Mouse (Mus musculus): ENCODE results near the gene Zfyve9. TPM values are rescaled to one million over a fixed set of nuclear protein-coding genes. Genes with fewer than 3 reads are reported as not detected.

The Zfyve9 gene
- polyA plus RNA-seq, 1 experiment = 0.92 TPM

DNA sequence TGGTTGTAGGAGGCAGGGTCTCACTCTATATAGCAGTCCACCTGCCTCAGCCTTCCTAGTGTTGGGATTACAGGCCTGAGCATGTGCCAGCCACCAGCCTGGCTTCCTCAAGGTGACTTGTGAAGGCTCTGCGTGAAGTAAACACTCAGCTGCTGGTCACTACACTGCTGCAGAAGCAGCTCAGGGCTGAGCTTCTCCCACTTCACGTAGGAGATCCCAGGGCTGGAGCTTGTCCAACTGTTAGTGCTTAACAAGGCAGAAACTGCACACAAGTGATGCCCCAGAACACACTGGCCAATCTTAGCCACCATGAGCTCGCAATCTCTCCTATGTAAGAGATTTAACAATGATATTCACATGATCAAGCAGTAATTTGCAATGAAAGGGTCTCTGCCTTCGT, 145.9 kb downstream of the Zfyve9 start:
- 90% methylated on average over 4 of the region's 4 CpGs for WGBS

DNA sequence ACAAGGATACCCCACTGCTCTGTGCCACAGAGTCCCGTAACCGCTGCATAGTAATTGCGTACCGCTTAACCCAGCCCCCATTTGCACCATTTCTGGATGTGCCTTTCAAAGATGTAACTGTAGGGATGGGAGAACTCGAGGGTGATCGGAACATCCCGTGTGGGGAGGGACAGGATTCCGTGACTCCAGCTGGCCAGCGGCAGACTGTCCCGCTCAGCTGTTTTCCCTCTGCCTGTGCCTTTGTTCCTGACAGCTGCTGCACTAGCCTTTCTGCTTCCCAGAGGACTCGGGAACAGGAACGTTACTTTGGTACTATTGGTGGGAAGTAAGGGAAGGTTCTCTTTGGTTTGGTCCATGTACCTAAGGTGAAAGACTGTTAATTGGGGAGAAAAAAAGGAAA, 146.9 kb downstream of the Zfyve9 start:
- TF ChIP-seq CTCF (IDR thresholded peaks at IDR 0.05; ENCODE audit: control insufficient read depth, insufficient read depth, low read length) (no peak), POLR2A (IDR thresholded peaks at IDR 0.05; ENCODE audit: borderline replicate concordance, control insufficient read depth, low read depth, low read length) (no peak)
- Histone ChIP-seq H3K4me1 (ENCODE audit: control insufficient read depth, insufficient read depth, low read length) (no peaks in the 10 kb centered on the region), H3K27ac (ENCODE audit: control insufficient read depth, insufficient read depth, low read depth, low read length, poor library complexity) (no peak overlapping the region), H3K4me3 (replicated peaks; ENCODE audit: control insufficient read depth, low read depth, low read length) (no peak overlapping the region)
- WGBS = 87% methylated on average over 12 of the region's 12 CpGs

More for the DNA sequence above, 145.9 kb downstream of the Zfyve9 start:
- Histone ChIP-seq H3K4me1 (ENCODE audit: control insufficient read depth, insufficient read depth, low read length) (no peaks in the 10 kb centered on the region), H3K4me3 (replicated peaks; ENCODE audit: control insufficient read depth, low read depth, low read length) (no peak overlapping the region), H3K27ac (ENCODE audit: control insufficient read depth, insufficient read depth, low read depth, low read length, poor library complexity) (no peak overlapping the region)
- TF ChIP-seq POLR2A (IDR thresholded peaks at IDR 0.05; ENCODE audit: borderline replicate concordance, control insufficient read depth, low read depth, low read length) (no peak), CTCF (IDR thresholded peaks at IDR 0.05; ENCODE audit: control insufficient read depth, insufficient read depth, low read length) (no peak)

DNA sequence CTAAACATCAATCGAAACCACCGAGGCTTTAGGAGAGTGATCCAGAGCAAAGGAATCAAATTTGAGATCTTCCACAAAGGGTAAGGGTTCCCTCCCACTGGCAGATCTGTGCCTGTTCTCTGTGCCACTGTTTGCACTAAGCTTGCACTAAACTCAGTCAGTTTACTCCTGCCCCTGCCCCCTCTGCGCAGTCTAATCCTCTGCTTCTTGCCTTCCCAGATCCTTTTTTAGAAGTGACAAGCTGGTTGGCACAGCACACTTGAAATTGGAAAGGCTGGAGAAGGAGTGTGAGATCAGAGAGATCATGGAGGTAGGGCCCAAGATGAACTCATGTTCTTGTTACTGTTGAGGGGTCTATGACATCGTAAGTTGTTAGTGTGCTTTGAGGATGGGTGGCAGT, 149.0 kb downstream of the Zfyve9 start:
- WGBS = 85% methylated on average over 4 of the region's 4 CpGs
- TF ChIP-seq CTCF (IDR thresholded peaks at IDR 0.05; ENCODE audit: control insufficient read depth, insufficient read depth, low read length) = no peak
- TF ChIP-seq POLR2A (IDR thresholded peaks at IDR 0.05; ENCODE audit: borderline replicate concordance, control insufficient read depth, low read depth, low read length) = no peak
- Histone ChIP-seq H3K4me3 (replicated peaks; ENCODE audit: control insufficient read depth, low read depth, low read length) (no peak overlapping the region), H3K27ac (ENCODE audit: control insufficient read depth, insufficient read depth, low read depth, low read length, poor library complexity) (no peak overlapping the region), H3K4me1 (ENCODE audit: control insufficient read depth, insufficient read depth, low read length) (no peaks in the 10 kb centered on the region)

DNA sequence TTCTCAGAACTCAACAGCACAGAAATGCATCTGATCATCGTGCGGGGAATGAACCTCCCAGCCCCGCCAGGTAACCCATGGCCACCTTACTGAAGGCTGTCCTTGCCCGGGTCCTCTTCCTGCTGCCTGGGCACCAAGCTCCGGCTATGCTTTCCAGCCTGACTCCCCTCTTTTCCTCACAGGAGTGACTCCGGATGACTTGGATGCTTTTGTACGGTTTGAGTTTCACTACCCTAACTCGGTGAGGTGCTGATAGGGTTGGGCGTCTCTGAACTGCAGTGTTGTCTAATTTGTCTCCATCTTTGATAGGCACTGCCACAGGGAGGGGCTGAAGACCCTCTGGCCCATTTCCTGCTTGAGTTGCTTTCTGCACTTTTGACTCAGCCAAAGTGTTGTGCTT, 150.5 kb downstream of the Zfyve9 start:
- TF ChIP-seq POLR2A (IDR thresholded peaks at IDR 0.05; ENCODE audit: borderline replicate concordance, control insufficient read depth, low read depth, low read length) = no peak
- no peak for TF ChIP-seq CTCF (IDR thresholded peaks at IDR 0.05; ENCODE audit: control insufficient read depth, insufficient read depth, low read length)
- Histone ChIP-seq H3K4me3 (replicated peaks; ENCODE audit: control insufficient read depth, low read depth, low read length) (no peak overlapping the region), H3K4me1 (ENCODE audit: control insufficient read depth, insufficient read depth, low read length) (no peaks in the 10 kb centered on the region), H3K27ac (ENCODE audit: control insufficient read depth, insufficient read depth, low read depth, low read length, poor library complexity) (no peak overlapping the region)
- WGBS = 87% methylated on average over 9 of the region's 9 CpGs

DNA sequence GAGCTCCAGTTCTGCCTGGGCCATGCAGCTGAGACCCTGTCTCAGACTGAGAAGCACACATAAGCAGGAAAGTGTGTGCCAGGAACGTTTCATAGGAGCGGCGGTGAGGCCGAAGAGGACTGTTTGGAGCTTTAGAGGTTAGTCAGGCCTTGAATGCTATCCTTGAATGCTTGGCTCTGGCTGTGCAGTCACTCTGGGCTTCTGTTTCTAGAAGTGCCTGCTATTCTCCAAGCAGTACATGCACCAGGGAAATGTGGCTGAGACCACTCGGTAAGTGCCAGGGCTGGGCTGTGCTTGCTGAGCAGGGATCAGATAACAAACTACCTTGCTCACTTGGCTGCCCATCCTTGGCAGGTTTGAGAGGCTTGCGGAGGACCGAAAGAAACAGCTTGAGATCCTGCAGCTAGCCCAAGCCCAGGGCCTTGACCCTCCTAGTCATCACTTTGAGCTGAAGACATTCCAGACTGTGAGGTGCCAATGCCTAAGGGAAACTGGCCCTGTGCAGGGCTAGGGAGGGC, 151.2 kb downstream of the Zfyve9 start:
- no peak overlapping the region for H3K27ac ChIP-seq (ENCODE audit: control insufficient read depth, insufficient read depth, low read depth, low read length, poor library complexity)
- no peak overlapping the region for H3K4me3 ChIP-seq (replicated peaks; ENCODE audit: control insufficient read depth, low read depth, low read length)
- H3K4me1 ChIP-seq (ENCODE audit: control insufficient read depth, insufficient read depth, low read length) = no peaks in the 10 kb centered on the region
- TF ChIP-seq POLR2A (IDR thresholded peaks at IDR 0.05; ENCODE audit: borderline replicate concordance, control insufficient read depth, low read depth, low read length) = no peak
- no peak for TF ChIP-seq CTCF (IDR thresholded peaks at IDR 0.05; ENCODE audit: control insufficient read depth, insufficient read depth, low read length)
- 93% methylated on average over 7 of the region's 7 CpGs for WGBS

DNA sequence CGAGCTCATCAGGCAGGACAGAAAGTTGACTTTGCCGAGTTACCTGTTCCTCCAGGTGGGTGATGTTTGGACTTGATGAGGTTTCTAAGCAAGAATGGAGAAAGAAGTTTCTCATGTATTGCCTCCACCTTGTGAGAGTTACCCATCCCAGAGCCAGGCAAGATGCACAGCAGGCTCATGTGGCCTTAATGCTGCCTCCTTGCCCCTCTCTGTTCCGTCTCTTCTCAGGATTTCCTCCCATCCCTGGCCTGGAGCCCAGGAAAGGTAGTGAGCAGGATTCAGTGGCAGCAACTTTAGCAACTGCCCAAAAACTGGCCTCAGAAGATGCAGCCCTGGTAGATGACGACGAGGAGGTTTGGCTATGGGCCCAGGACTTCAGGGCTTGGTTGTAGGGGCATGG, 153.5 kb downstream of the Zfyve9 start:
- WGBS = 84% methylated on average over 5 of the region's 5 CpGs
- Histone ChIP-seq H3K4me1 (ENCODE audit: control insufficient read depth, insufficient read depth, low read length) (no peaks in the 10 kb centered on the region), H3K27ac (ENCODE audit: control insufficient read depth, insufficient read depth, low read depth, low read length, poor library complexity) (no peak overlapping the region), H3K4me3 (replicated peaks; ENCODE audit: control insufficient read depth, low read depth, low read length) (no peak overlapping the region)
- TF ChIP-seq CTCF (IDR thresholded peaks at IDR 0.05; ENCODE audit: control insufficient read depth, insufficient read depth, low read length) = no peak
- TF ChIP-seq POLR2A (IDR thresholded peaks at IDR 0.05; ENCODE audit: borderline replicate concordance, control insufficient read depth, low read depth, low read length) = no peak

DNA sequence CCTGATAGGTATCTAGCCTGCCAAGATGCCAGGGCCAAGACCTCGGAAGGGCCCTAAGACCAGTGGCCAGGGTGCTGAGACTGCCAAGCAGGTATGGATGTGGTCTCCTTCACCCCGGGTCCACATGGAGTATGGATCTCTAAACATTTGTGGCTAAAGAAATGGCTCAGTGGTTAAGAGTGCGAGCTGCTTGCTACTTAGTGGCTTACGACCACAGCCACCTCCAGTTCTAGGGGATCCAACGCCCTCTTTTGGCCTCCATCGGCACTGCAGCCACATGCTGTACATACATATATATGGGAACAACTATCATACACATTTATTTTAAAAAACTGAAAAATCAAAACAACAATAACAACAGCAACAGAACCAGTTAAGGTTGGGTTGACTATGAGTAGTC, 159.1 kb downstream of the Zfyve9 start:
- no peak overlapping the region for H3K27ac ChIP-seq (ENCODE audit: control insufficient read depth, insufficient read depth, low read depth, low read length, poor library complexity)
- WGBS = 87% methylated on average over 6 of the region's 6 CpGs
- H3K4me1 ChIP-seq (ENCODE audit: control insufficient read depth, insufficient read depth, low read length) = peaks cover 3% of the 10 kb centered on the region; the same call in 1 of the 2 replicates
- TF ChIP-seq POLR2A (IDR thresholded peaks at IDR 0.05; ENCODE audit: borderline replicate concordance, control insufficient read depth, low read depth, low read length) (no peak), CTCF (IDR thresholded peaks at IDR 0.05; ENCODE audit: control insufficient read depth, insufficient read depth, low read length) (no peak)
- H3K4me3 ChIP-seq (replicated peaks; ENCODE audit: control insufficient read depth, low read depth, low read length) = no peak overlapping the region

DNA sequence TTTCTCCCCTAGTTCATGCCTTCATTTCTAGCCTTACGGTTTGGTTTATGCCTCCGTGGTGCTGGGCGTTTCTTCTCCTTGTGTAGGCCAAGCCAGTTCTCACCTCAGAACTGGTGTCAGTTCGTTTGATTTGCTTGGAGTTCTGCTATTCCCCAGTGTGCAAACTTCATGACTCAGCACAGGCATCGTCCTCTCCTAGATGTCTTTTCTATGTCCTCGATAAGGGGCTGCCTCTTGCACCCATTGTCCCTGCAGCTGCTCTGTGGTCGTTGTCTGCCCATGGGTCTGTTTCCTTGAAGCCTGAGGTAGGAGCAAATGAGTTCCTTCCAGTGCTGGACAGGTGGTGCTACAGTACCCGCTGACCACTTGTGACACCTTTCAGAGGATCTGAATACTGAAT, 160.1 kb downstream of the Zfyve9 start:
- no peak for TF ChIP-seq POLR2A (IDR thresholded peaks at IDR 0.05; ENCODE audit: borderline replicate concordance, control insufficient read depth, low read depth, low read length)
- TF ChIP-seq CTCF (IDR thresholded peaks at IDR 0.05; ENCODE audit: control insufficient read depth, insufficient read depth, low read length) = no peak
- 11% methylated on average over 8 of the region's 8 CpGs for WGBS
- H3K27ac ChIP-seq (ENCODE audit: control insufficient read depth, insufficient read depth, low read depth, low read length, poor library complexity) = no peak overlapping the region

More for the DNA sequence above, 160.1 kb downstream of the Zfyve9 start:
- Histone ChIP-seq H3K4me3 (replicated peaks; ENCODE audit: control insufficient read depth, low read depth, low read length) (peak overlapping the region; percentile 92), H3K4me1 (ENCODE audit: control insufficient read depth, insufficient read depth, low read length) (peaks cover 3% of the 10 kb centered on the region; the same call in 1 of the 2 replicates)
